Mouse (Mus musculus): ENCODE data around the gene Cacna2d3. TPM values are rescaled to one million over a fixed set of nuclear protein-coding genes. Genes with fewer than 3 reads are reported as not detected.

The Cacna2d3 gene
- polyA plus RNA-seq, 1 experiment from 2014 or later = 0.03 TPM

GRCm38 (mm10) chr14:29191426-29191825, 530.2 kb downstream of the Cacna2d3 start:
- Histone ChIP-seq H3K4me1 (replicated peaks) (no peaks in the 10 kb centered on the region), H3K9ac (no peak overlapping the region), H3K4me3 (replicated peaks) (no peak overlapping the region), H3K9me3 (replicated peaks) (no peaks in the 10 kb centered on the region), H3K4me2 (no peak overlapping the region), H3K27ac (replicated peaks) (no peak overlapping the region), H3K36me3 (replicated peaks) (no peaks in the 10 kb centered on the region), H3K27me3 (no peaks in the 10 kb centered on the region)
- 56% methylated on average over 3 of the region's 3 CpGs for WGBS (ENCODE audit: insufficient replicate concordance)
- no peak for ATAC-seq (ENCODE audit: insufficient read depth)

GRCm38 (mm10) chr14:29183730-29184129, 537.9 kb downstream of the Cacna2d3 start:
- H3K9me3 ChIP-seq (replicated peaks) = no peaks in the 10 kb centered on the region
- WGBS (ENCODE audit: insufficient replicate concordance) = 66% methylated on average over 5 of the region's 5 CpGs
- H3K4me3 ChIP-seq (replicated peaks) = no peak overlapping the region
- no peak overlapping the region for H3K27ac ChIP-seq (replicated peaks)
- no peak for ATAC-seq (ENCODE audit: insufficient read depth)
- no peak overlapping the region for H3K4me2 ChIP-seq
- H3K4me1 ChIP-seq (replicated peaks) = no peaks in the 10 kb centered on the region
- H3K36me3 ChIP-seq (replicated peaks) = no peaks in the 10 kb centered on the region
- H3K27me3 ChIP-seq = no peaks in the 10 kb centered on the region
- no peak overlapping the region for H3K9ac ChIP-seq

- Histone ChIP-seq H3K9ac (no peak overlapping the region), H3K36me3 (replicated peaks) (no peaks in the 10 kb centered on the region), H3K4me3 (replicated peaks) (no peak overlapping the region), H3K27ac (replicated peaks) (no peak overlapping the region), H3K9me3 (replicated peaks) (no peaks in the 10 kb centered on the region), H3K4me2 (no peak overlapping the region), H3K4me1 (replicated peaks) (no peaks in the 10 kb centered on the region), H3K27me3 (no peaks in the 10 kb centered on the region)
- 62% methylated on average over 11 of the region's 11 CpGs for WGBS (ENCODE audit: insufficient replicate concordance)
- no peak for ATAC-seq (ENCODE audit: insufficient read depth)
Observed at GRCm38 (mm10) chr14:29179397-29179888, 542.2 kb downstream of the Cacna2d3 start.

- Histone ChIP-seq H3K27ac (replicated peaks) (no peak overlapping the region), H3K9me3 (replicated peaks) (no peaks in the 10 kb centered on the region), H3K36me3 (replicated peaks) (no peaks in the 10 kb centered on the region), H3K9ac (no peak overlapping the region), H3K4me3 (replicated peaks) (no peak overlapping the region), H3K4me2 (no peak overlapping the region), H3K27me3 (no peaks in the 10 kb centered on the region), H3K4me1 (replicated peaks) (no peaks in the 10 kb centered on the region)
- 55% methylated on average over 15 of the region's 15 CpGs for WGBS (ENCODE audit: insufficient replicate concordance)
- ATAC-seq (ENCODE audit: insufficient read depth) = no peak
Observed at GRCm38 (mm10) chr14:29178695-29179396, 542.8 kb downstream of the Cacna2d3 start.

GRCm38 (mm10) chr14:29174762-29175161, 546.9 kb downstream of the Cacna2d3 start:
- H3K9me3 ChIP-seq (replicated peaks) = no peaks in the 10 kb centered on the region
- no peak overlapping the region for H3K9ac ChIP-seq
- H3K27ac ChIP-seq (replicated peaks) = no peak overlapping the region
- no peak overlapping the region for H3K4me2 ChIP-seq
- H3K4me3 ChIP-seq (replicated peaks) = no peak overlapping the region
- H3K27me3 ChIP-seq = no peaks in the 10 kb centered on the region
- H3K36me3 ChIP-seq (replicated peaks) = no peaks in the 10 kb centered on the region
- no peak for ATAC-seq (ENCODE audit: insufficient read depth)
- WGBS (ENCODE audit: insufficient replicate concordance) = 61% methylated on average over 3 of the region's 3 CpGs
- H3K4me1 ChIP-seq (replicated peaks) = no peaks in the 10 kb centered on the region

GRCm38 (mm10) chr14:29172207-29172606, 549.5 kb downstream of the Cacna2d3 start:
- Histone ChIP-seq H3K27me3 (no peaks in the 10 kb centered on the region), H3K4me1 (replicated peaks) (no peaks in the 10 kb centered on the region), H3K9ac (no peak overlapping the region), H3K4me3 (replicated peaks) (no peak overlapping the region), H3K27ac (replicated peaks) (no peak overlapping the region), H3K36me3 (replicated peaks) (no peaks in the 10 kb centered on the region), H3K4me2 (no peak overlapping the region), H3K9me3 (replicated peaks) (no peaks in the 10 kb centered on the region)
- ATAC-seq (ENCODE audit: insufficient read depth) = no peak
- WGBS (ENCODE audit: insufficient replicate concordance) = 60% methylated on average over 2 of the region's 2 CpGs

- ATAC-seq (ENCODE audit: insufficient read depth) = no peak
- no peaks in the 10 kb centered on the region for H3K4me1 ChIP-seq (replicated peaks)
- no peak overlapping the region for H3K9ac ChIP-seq
- 65% methylated on average over 6 of the region's 6 CpGs for WGBS (ENCODE audit: insufficient replicate concordance)
- no peak overlapping the region for H3K27ac ChIP-seq (replicated peaks)
- no peaks in the 10 kb centered on the region for H3K36me3 ChIP-seq (replicated peaks)
- no peaks in the 10 kb centered on the region for H3K9me3 ChIP-seq (replicated peaks)
- no peak overlapping the region for H3K4me3 ChIP-seq (replicated peaks)
- no peaks in the 10 kb centered on the region for H3K27me3 ChIP-seq
- no peak overlapping the region for H3K4me2 ChIP-seq
Observed at GRCm38 (mm10) chr14:29164653-29165030, 557.0 kb downstream of the Cacna2d3 start.

- Histone ChIP-seq H3K27me3 (no peaks in the 10 kb centered on the region), H3K4me3 (replicated peaks) (no peak overlapping the region), H3K4me1 (replicated peaks) (no peaks in the 10 kb centered on the region), H3K36me3 (replicated peaks) (no peaks in the 10 kb centered on the region), H3K9ac (no peak overlapping the region), H3K27ac (replicated peaks) (no peak overlapping the region), H3K4me2 (no peak overlapping the region), H3K9me3 (replicated peaks) (no peaks in the 10 kb centered on the region)
- ATAC-seq (ENCODE audit: insufficient read depth) = no peak
- 32% methylated on average over 4 of the region's 4 CpGs for WGBS (ENCODE audit: insufficient replicate concordance)
Observed at GRCm38 (mm10) chr14:29163998-29164652, 557.5 kb downstream of the Cacna2d3 start.

GRCm38 (mm10) chr14:29159803-29160202, 561.9 kb downstream of the Cacna2d3 start:
- Histone ChIP-seq H3K4me1 (replicated peaks) (no peaks in the 10 kb centered on the region), H3K36me3 (replicated peaks) (no peaks in the 10 kb centered on the region), H3K4me2 (no peak overlapping the region), H3K4me3 (replicated peaks) (no peak overlapping the region), H3K27me3 (no peaks in the 10 kb centered on the region), H3K27ac (replicated peaks) (no peak overlapping the region), H3K9me3 (replicated peaks) (no peaks in the 10 kb centered on the region), H3K9ac (no peak overlapping the region)
- ATAC-seq (ENCODE audit: insufficient read depth) = no peak
- WGBS (ENCODE audit: insufficient replicate concordance) = 59% methylated on average over 3 of the region's 3 CpGs

GRCm38 (mm10) chr14:29157096-29157495, 564.6 kb downstream of the Cacna2d3 start:
- no peaks in the 10 kb centered on the region for H3K4me1 ChIP-seq (replicated peaks)
- H3K4me2 ChIP-seq = no peak overlapping the region
- H3K36me3 ChIP-seq (replicated peaks) = no peaks in the 10 kb centered on the region
- no peak overlapping the region for H3K4me3 ChIP-seq (replicated peaks)
- H3K27me3 ChIP-seq = no peaks in the 10 kb centered on the region
- no peak overlapping the region for H3K27ac ChIP-seq (replicated peaks)
- ATAC-seq (ENCODE audit: insufficient read depth) = no peak
- H3K9ac ChIP-seq = no peak overlapping the region
- no peaks in the 10 kb centered on the region for H3K9me3 ChIP-seq (replicated peaks)
- WGBS (ENCODE audit: insufficient replicate concordance) = 73% methylated on average over 5 of the region's 5 CpGs

GRCm38 (mm10) chr14:29144184-29144583, 577.5 kb downstream of the Cacna2d3 start:
- H3K9me3 ChIP-seq (replicated peaks) = no peaks in the 10 kb centered on the region
- 40% methylated on average over 2 of the region's 2 CpGs for WGBS (ENCODE audit: insufficient replicate concordance)
- no peak overlapping the region for H3K9ac ChIP-seq
- no peak overlapping the region for H3K27ac ChIP-seq (replicated peaks)
- H3K4me1 ChIP-seq (replicated peaks) = no peaks in the 10 kb centered on the region
- H3K27me3 ChIP-seq = no peaks in the 10 kb centered on the region
- no peaks in the 10 kb centered on the region for H3K36me3 ChIP-seq (replicated peaks)
- no peak overlapping the region for H3K4me2 ChIP-seq
- H3K4me3 ChIP-seq (replicated peaks) = no peak overlapping the region
- no peak for ATAC-seq (ENCODE audit: insufficient read depth)

Measured in liver, embryonic 15.5 days (tissue).